Mouse (Mus musculus) neural tube, embryonic 15.5 days (tissue): ENCODE results near the gene Kif5c. TPM values are rescaled to one million over a fixed set of nuclear protein-coding genes. Genes with fewer than 3 reads are reported as not detected.

Experiments
- ATAC-seq: fragments of 200-750 bp; cut with Nextera tagmentation; 2 replicates; pipeline ENCODE4 v1.8.0; 2017; ENCODE audit warnings: mild to moderate bottlenecking, moderate TSS enrichment, moderate library complexity; ENCODE audit not compliant: low FRiP score
- H3K27ac ChIP-seq: fragments of 300-500 bp; sonication (generic); replicated peaks from 2 replicates; pipeline ENCODE4 v1.5.1; 2015; ENCODE audit warnings: mild to moderate bottlenecking, inconsistent platforms
- H3K27me3 ChIP-seq: fragments of 300-500 bp; sonication (generic); replicated peaks from 2 replicates; pipeline ENCODE4 v1.6.1; 2015; ENCODE audit warnings: inconsistent platforms
- H3K36me3 ChIP-seq: fragments of 300-500 bp; sonication (generic); 2 replicates; pipeline ENCODE4 v1.6.1; 2015; ENCODE audit warnings: inconsistent platforms
- H3K4me1 ChIP-seq: fragments of 300-500 bp; sonication (generic); 2 replicates; pipeline ENCODE4 v1.6.1; 2015; ENCODE audit warnings: inconsistent platforms
- H3K4me2 ChIP-seq: fragments of 300-500 bp; sonication (generic); 2 replicates; pipeline ENCODE4 v1.6.1; 2015; ENCODE audit warnings: inconsistent platforms, mild to moderate bottlenecking, moderate library complexity
- H3K4me3 ChIP-seq: fragments of 300-500 bp; sonication (generic); replicated peaks from 2 replicates; pipeline ENCODE4 v1.5.1; 2015; ENCODE audit warnings: mild to moderate bottlenecking, inconsistent platforms
- H3K9ac ChIP-seq: fragments of 300-500 bp; sonication (generic); replicated peaks from 2 replicates; pipeline ENCODE4 v1.6.1; 2015; ENCODE audit warnings: mild to moderate bottlenecking, inconsistent platforms
- H3K9me3 ChIP-seq: fragments of 300-500 bp; sonication (generic); replicated peaks from 2 replicates; pipeline ENCODE4 v1.6.1; 2016; ENCODE audit warnings: inconsistent platforms
- WGBS: fragments of 180-500 bp; shearing (Covaris S2); methylation state at CpG from one replicate; pipeline ENCODE4 v1.1.7; 2015; ENCODE audit warnings: mixed read lengths; 5-methylcytosine and 5-hydroxymethylcytosine counted together
- polyA plus RNA-seq: library from polyadenylated mRNA; unstranded; fragments of >200 nt; fragmentation: Nextera tagmentation; extraction: Ambion mirVana; gene quantifications from 2 replicates; pipeline ENCODE4 v1.2.1, GENCODE M21; 2015

The Kif5c gene
- polyA plus RNA-seq, 1 experiment from 2014 or later, result 181 TPM

- no peak for ATAC-seq
Observed at GRCm38 (mm10) chr2:49710223-49710622, 91.1 kb downstream of the Kif5c start.

DNA sequence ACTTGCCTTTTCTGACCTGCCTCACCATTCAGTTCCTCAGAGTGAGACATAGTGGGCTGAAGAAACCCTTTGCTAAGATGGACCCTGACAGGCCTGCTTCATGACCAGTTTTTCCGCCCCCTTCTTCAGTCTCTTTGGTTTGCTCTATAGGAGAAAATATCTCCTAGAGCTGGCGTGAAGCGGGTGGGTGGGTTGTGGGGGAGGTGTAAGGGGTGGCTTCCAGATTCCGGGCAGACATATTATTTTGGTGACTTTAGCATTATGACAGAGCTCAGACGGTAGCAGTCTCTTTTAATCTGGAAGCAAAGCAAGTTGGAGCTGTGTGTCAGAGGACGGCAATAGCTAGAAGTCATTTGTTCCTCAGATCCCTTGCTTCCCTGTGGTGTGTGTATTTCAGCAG is 92.6 kb downstream of the Kif5c start:
- no peak overlapping the region for H3K4me2 ChIP-seq
- H3K9me3 ChIP-seq, result no peaks in the 10 kb centered on the region
- H3K27ac ChIP-seq, result no peak overlapping the region
- peaks cover 20% of the 10 kb centered on the region; the same call in 1 of the 2 replicates for H3K36me3 ChIP-seq
- no peaks in the 10 kb centered on the region for H3K27me3 ChIP-seq
- peaks cover 7% of the 10 kb centered on the region for H3K4me1 ChIP-seq
- no peak overlapping the region for H3K9ac ChIP-seq
- no peak overlapping the region for H3K4me3 ChIP-seq
- 86% methylated on average over 6 of the region's 6 CpGs for WGBS
- no peak for ATAC-seq

More at GRCm38 (mm10) chr2:49710223-49710622, 91.1 kb downstream of the Kif5c start:
- no peak overlapping the region for H3K4me2 ChIP-seq
- H3K4me1 ChIP-seq, result peaks cover 7% of the 10 kb centered on the region
- WGBS, result 77% methylated on average over 3 of the region's 3 CpGs
- peaks cover 16% of the 10 kb centered on the region for H3K36me3 ChIP-seq
- H3K27ac ChIP-seq, result no peak overlapping the region
- H3K9me3 ChIP-seq, result no peaks in the 10 kb centered on the region
- H3K27me3 ChIP-seq, result no peaks in the 10 kb centered on the region
- H3K4me3 ChIP-seq, result no peak overlapping the region
- no peak overlapping the region for H3K9ac ChIP-seq

DNA sequence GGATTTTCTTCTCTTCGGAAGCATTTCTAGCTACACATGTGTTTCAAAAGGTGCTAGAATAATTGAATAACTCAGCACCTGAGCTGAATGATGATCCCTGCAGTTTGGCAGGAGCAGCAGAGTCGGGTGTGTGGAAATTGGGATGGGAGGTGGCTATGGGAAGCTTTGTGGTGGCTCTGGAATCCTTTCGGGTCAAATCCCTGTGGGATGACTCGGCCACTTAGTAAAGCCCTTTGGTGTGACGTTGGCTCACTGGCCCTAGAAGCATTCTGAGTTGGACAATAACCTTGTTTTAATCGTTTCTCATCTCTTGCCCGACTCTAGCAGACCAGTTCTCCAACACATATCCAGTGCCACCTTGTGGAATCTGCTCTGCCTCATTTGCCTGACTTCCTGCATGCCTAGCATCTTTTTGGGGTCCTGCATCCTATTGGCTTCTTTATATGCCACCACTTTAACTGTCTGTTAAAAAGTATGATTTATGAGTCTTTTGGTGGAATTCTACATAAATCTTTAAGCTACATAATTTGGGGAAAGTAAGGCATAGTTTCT is 93.3 kb downstream of the Kif5c start:
- H3K4me1 ChIP-seq, result peaks cover 7% of the 10 kb centered on the region
- ATAC-seq, result no peak
- no peak overlapping the region for H3K9ac ChIP-seq
- H3K27me3 ChIP-seq, result no peaks in the 10 kb centered on the region
- H3K4me2 ChIP-seq, result no peak overlapping the region
- no peaks in the 10 kb centered on the region for H3K9me3 ChIP-seq
- H3K4me3 ChIP-seq, result no peak overlapping the region
- no peak overlapping the region for H3K27ac ChIP-seq
- H3K36me3 ChIP-seq, result peaks cover 20% of the 10 kb centered on the region; the same call in 1 of the 2 replicates
- 71% methylated on average over 7 of the region's 7 CpGs for WGBS

DNA sequence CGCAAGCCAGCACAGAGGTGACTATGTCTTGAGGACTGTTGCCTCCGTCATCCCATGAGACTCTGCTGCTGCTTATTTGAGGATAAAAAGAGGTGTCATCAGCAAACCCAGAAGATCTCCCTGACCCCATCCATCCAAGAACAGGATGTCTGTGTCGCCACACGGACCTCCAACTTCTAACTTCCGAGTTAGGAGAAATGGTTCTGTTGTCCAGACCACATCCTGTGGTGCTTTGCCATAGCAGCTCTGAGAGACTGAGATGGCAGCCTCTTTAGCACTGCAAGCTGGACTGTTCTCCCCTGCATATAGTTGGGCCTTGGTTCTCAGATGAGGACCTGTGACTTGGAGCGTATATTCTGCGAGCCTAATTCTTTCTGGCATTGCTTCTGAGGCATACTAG is 97.4 kb downstream of the Kif5c start:
- WGBS, result 93% methylated on average over 7 of the region's 7 CpGs
- H3K4me1 ChIP-seq, result peaks cover 34% of the 10 kb centered on the region
- H3K36me3 ChIP-seq, result peaks cover 8% of the 10 kb centered on the region; the same call in 1 of the 2 replicates
- H3K9me3 ChIP-seq, result no peaks in the 10 kb centered on the region
- H3K4me2 ChIP-seq, result no peak overlapping the region
- no peak overlapping the region for H3K27ac ChIP-seq
- no peaks in the 10 kb centered on the region for H3K27me3 ChIP-seq
- no peak for ATAC-seq
- no peak overlapping the region for H3K9ac ChIP-seq
- no peak overlapping the region for H3K4me3 ChIP-seq

DNA sequence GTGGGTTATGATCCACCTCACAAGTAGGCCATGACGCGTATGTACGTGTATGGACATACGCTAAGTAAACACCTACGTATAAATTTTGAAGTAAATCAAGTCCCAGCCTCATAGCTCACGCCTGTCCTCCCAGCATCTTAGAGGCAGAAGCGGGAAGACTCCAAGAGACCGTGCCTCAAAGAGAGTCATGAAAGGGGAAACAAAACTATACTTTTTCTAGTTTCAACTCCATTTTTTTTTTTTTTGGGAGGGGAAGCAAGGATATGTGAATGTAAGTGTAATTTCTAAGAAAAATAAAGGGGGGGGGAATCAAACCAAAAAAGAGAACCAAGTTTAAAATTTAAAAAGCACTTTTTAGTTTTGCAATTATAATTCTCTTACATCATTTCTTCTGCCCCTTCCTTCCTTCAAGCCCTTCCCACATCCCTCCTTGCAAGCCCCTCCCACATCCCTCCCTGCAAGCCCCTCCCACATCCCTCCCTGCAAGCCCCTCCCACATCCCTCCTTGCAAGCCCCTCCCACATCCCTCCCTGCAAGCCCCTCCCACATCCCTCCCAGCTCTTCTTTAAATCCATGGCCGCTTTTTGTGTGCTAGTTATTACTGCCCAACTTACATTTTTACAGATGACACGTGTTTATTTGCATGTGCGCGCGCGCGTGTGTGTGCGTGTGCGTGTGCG is 98.5 kb downstream of the Kif5c start:
- Histone ChIP-seq H3K27ac (no peak overlapping the region), H3K27me3 (no peaks in the 10 kb centered on the region), H3K4me1 (peaks cover 45% of the 10 kb centered on the region), H3K36me3 (peaks cover 6% of the 10 kb centered on the region; the same call in 1 of the 2 replicates), H3K4me3 (no peak overlapping the region), H3K4me2 (no peak overlapping the region), H3K9ac (no peak overlapping the region), H3K9me3 (no peaks in the 10 kb centered on the region)
- WGBS, result 92% methylated on average over 18 of the region's 18 CpGs
- no peak for ATAC-seq

DNA sequence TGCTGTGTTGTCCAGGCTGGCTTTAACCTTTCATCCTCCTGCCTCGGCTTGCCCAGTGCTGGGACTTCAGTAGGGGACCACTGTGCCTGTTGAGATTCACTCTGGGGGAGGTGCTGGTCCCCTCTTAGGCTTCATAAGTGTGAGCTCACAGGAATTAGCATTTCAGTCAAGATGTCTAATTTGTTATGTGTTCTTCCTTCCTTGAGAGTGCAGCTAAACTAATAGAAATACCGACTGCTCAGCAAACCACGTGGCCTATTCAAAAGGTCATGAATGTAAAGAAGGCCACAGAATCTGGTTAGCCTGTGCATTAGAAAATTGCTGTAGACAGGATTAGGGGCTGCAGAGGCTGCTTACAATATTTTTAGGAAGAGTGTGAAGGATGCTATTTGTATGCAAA is 99.4 kb downstream of the Kif5c start:
- Histone ChIP-seq H3K9ac (no peak overlapping the region), H3K36me3 (peaks cover 10% of the 10 kb centered on the region), H3K27ac (peak overlapping the region; percentile 43), H3K4me3 (no peak overlapping the region), H3K9me3 (no peaks in the 10 kb centered on the region), H3K27me3 (no peaks in the 10 kb centered on the region), H3K4me2 (no peak overlapping the region), H3K4me1 (peaks cover 54% of the 10 kb centered on the region)
- no peak for ATAC-seq
- WGBS, result 13% methylated on average over 3 of the region's 3 CpGs

DNA sequence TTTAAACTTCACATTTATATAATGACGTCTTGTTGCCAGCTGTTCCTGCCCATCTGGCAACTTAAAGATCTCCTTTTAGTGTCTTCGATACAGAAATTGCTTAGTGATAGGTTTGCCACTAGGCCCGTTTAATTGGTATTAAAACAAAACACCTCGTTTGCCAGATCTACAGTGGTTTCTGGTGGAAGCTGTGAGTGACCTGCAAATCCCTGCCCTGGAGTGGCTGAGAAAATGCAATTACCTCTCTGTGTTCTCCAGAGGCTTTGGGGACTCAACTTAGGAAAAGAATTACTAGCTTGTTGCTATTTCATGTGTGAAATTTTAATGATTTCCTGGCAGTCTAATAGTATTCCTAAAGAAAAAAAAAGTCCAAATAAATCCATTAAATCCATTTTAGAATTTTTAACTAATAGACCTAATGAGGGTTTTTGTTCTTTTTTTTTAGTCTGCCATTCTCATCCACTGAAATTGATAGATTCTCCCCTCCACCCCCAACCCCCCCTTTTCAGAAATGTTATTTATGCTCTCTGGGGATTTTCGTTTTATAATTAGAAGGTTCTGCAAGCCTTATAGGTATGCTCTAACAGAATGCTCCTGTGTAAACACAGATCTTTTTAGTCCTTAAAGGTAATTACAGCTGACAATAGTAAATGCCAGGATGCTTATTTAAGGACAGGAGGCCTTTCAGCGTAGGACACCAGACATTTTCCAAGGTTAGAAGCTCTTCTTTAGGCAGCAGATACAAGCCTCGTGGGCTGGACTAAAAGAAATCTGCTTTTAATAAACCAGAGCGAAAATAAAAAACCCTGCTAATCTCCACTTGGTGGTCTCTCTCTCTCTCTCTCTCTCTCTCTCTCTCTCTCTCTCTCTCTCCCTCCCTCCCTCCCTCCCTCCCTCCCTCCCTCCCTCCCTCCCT is 100.1 kb downstream of the Kif5c start:
- Histone ChIP-seq H3K4me1 (peaks cover 57% of the 10 kb centered on the region), H3K27me3 (no peaks in the 10 kb centered on the region), H3K36me3 (peaks cover 17% of the 10 kb centered on the region), H3K9me3 (no peaks in the 10 kb centered on the region), H3K4me2 (no peak overlapping the region; the same call in 1 of the 2 replicates), H3K9ac (no peak overlapping the region), H3K4me3 (no peak overlapping the region), H3K27ac (peak overlapping the region; percentile 65)
- 18% methylated on average over 8 of the region's 8 CpGs for WGBS
- ATAC-seq, result no peak

GRCm38 (mm10) chr2:49719854-49720253 is 100.8 kb downstream of the Kif5c start:
- H3K9ac ChIP-seq, result no peak overlapping the region
- 0 out of 2 replicates have a peak, but pooled peaks have one; percentile 47 for ATAC-seq

DNA sequence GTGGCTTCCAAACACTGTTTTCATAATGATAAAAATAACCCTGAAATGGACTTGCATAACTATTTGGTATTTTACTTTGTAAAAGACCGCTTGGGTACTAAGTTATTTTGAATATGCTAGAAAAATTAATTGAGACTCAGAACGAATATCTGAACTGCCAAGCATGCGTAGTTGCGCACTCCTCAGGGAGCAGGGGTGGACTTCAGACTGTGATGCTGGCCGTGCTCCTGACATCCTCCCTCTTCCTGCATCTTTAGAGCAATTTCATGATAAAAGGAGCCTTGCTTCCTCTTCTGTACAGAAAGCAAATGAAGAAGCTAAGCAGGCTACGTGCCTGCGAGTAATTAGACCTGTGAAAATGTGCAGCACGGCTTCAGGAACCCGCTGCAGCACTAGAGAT is 101.2 kb downstream of the Kif5c start:
- ATAC-seq, result no peak
- Histone ChIP-seq H3K4me2 (peak overlapping the region; percentile 26), H3K9ac (no peak overlapping the region), H3K36me3 (peaks cover 28% of the 10 kb centered on the region), H3K4me1 (peaks cover 57% of the 10 kb centered on the region), H3K4me3 (no peak overlapping the region), H3K9me3 (no peaks in the 10 kb centered on the region), H3K27ac (peak overlapping the region; percentile 71), H3K27me3 (no peaks in the 10 kb centered on the region)
- 39% methylated on average over 9 of the region's 9 CpGs for WGBS

More at GRCm38 (mm10) chr2:49719854-49720253, 100.8 kb downstream of the Kif5c start:
- Histone ChIP-seq H3K27me3 (no peaks in the 10 kb centered on the region), H3K4me2 (peak overlapping the region; percentile 26), H3K9me3 (no peaks in the 10 kb centered on the region), H3K27ac (peak overlapping the region; percentile 71), H3K36me3 (peaks cover 24% of the 10 kb centered on the region), H3K4me1 (peaks cover 57% of the 10 kb centered on the region), H3K4me3 (no peak overlapping the region)
- WGBS, result 4% methylated on average over 6 of the region's 6 CpGs

DNA sequence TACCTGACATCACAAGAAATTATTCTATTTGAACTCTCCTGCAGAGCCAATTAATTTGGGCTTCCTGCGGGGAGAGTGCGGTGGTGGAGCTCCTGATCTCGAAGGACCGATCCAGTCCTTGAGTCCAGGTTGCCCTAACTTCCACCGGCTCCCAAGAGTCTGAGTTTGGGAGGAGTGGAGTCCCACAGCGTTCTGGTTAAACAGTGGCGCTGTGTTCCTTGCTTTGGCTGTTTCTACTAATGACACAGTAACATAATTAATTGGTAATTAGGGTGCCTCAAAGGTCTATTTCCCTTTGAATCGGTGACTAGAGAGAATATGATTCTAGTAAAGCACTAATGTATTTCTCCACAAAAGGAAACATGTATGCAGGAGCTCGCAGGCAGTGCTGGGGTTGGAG is 103.2 kb downstream of the Kif5c start:
- no peaks in the 10 kb centered on the region for H3K27me3 ChIP-seq
- H3K27ac ChIP-seq, result peak overlapping the region; percentile 57
- peaks cover 65% of the 10 kb centered on the region for H3K4me1 ChIP-seq
- ATAC-seq, result no peak
- no peak overlapping the region for H3K9ac ChIP-seq
- H3K4me3 ChIP-seq, result no peak overlapping the region
- peaks cover 26% of the 10 kb centered on the region for H3K36me3 ChIP-seq
- no peak overlapping the region for H3K4me2 ChIP-seq
- 23% methylated on average over 9 of the region's 9 CpGs for WGBS
- no peaks in the 10 kb centered on the region for H3K9me3 ChIP-seq

DNA sequence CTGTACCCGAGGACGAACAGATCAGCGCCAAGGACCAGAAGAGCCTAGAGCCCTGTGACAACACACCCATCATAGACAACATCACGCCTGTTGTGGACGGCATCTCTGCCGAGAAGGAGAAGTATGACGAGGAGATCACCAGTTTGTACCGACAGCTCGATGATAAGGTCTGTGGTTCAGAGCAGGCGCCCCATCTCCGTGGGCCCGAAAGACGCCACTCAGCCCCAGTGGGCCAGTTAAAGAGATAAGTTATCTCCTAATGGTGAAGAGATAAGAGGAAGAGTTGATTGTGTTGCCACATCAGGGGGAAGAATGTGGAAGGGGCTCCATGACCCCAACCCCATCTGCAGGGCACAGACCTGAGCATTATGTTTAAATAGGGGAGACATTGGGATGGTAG is 103.9 kb downstream of the Kif5c start:
- Histone ChIP-seq H3K36me3 (peaks cover 26% of the 10 kb centered on the region), H3K9ac (no peak overlapping the region), H3K27ac (peak overlapping the region; percentile 57), H3K27me3 (no peaks in the 10 kb centered on the region), H3K4me1 (peaks cover 66% of the 10 kb centered on the region), H3K9me3 (no peaks in the 10 kb centered on the region), H3K4me3 (no peak overlapping the region), H3K4me2 (no peak overlapping the region)
- no peak for ATAC-seq
- 72% methylated on average over 13 of the region's 13 CpGs for WGBS
